Mouse (Mus musculus) midbrain, embryonic 11.5 days (tissue): ENCODE measurements around the gene Megf11. TPM values are rescaled to one million over a fixed set of nuclear protein-coding genes. Genes with fewer than 3 reads are reported as not detected.

Experiments used
- ATAC-seq: fragments of 200-750 bp; cut with Nextera tagmentation; 2 replicates; pipeline ENCODE4 v1.8.0; 2017; ENCODE audit warnings: moderate TSS enrichment, moderate library complexity; ENCODE audit not compliant: low FRiP score
- DNase-seq: peaks from one replicate; pipeline ENCODE4 v3.0.0; 2015; ENCODE audit warnings: low spot score; ENCODE audit errors: missing footprints
- H3K27ac ChIP-seq: fragments of 300-500 bp; sonication (generic); 2 replicates; pipeline ENCODE4 v1.5.1; 2014; ENCODE audit warnings: low read depth, low read length
- H3K27me3 ChIP-seq: fragments of 300-500 bp; sonication (generic); 2 replicates; pipeline ENCODE4 v1.6.1; 2014; ENCODE audit warnings: mild to moderate bottlenecking, low read length, moderate library complexity, mixed read lengths; ENCODE audit not compliant: control insufficient read depth, insufficient read depth
- H3K36me3 ChIP-seq: fragments of 300-500 bp; sonication (generic); 2 replicates; pipeline ENCODE4 v1.6.1; 2014; ENCODE audit warnings: mild to moderate bottlenecking, low read length, moderate library complexity, mixed read lengths; ENCODE audit not compliant: control insufficient read depth, insufficient read depth
- H3K4me1 ChIP-seq: fragments of 300-500 bp; sonication (generic); 2 replicates; pipeline ENCODE4 v1.6.1; 2014; ENCODE audit warnings: low read length; ENCODE audit not compliant: control insufficient read depth, insufficient read depth
- H3K4me2 ChIP-seq: fragments of 300-500 bp; sonication (generic); 2 replicates; pipeline ENCODE4 v1.6.1; 2014; ENCODE audit warnings: mild to moderate bottlenecking, moderate library complexity
- H3K4me3 ChIP-seq: fragments of 300-500 bp; sonication (generic); 2 replicates; pipeline ENCODE4 v1.5.1; 2014; ENCODE audit warnings: low read depth, low read length
- H3K9ac ChIP-seq: fragments of 300-500 bp; sonication (generic); 2 replicates; pipeline ENCODE4 v1.6.1; 2014; ENCODE audit warnings: low read length
- H3K9me3 ChIP-seq: fragments of 300-500 bp; sonication (generic); 2 replicates; pipeline ENCODE4 v1.6.1; 2016; ENCODE audit warnings: low read length; ENCODE audit not compliant: control insufficient read depth
- WGBS: fragments of 180-500 bp; shearing (Covaris S2); extraction: QIAGEN DNeasy Blood & Tissue Kit; methylation state at CpG from one replicate; pipeline ENCODE4 v1.1.7; 2014; 5-methylcytosine and 5-hydroxymethylcytosine counted together
- polyA plus RNA-seq: library from polyadenylated mRNA; unstranded; fragments of >200 nt; fragmentation: Nextera tagmentation; extraction: Ambion mirVana; gene quantifications from 2 replicates; pipeline ENCODE4 v1.2.1, GENCODE M21; 2014

Gene Megf11
- polyA plus RNA-seq, 1 experiment from 2014 or later: 3.1 TPM

DNA sequence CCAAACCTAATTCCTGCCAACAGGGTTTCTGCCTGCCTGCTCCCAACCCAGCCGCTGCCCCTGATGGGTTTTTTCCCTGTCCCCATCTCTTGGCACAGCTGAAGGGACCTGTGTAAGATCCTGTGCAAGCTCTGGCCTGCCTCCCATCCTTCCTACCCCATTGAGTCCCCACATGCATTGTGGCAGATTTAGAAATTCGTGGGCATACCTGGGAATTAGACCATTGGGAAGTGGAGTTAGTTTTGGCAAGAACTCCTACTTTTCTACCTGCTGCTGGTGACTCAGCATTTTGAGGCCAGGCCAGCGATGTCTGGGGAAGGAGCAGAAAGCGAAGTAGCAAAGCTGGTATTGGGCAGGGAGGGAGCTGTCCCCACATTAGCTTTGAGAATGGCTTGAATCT lies 102.0 kb downstream of the Megf11 start:
- no peak for ATAC-seq
- H3K4me3 ChIP-seq: no peak overlapping the region
- 65% methylated on average over 4 of the region's 4 CpGs for WGBS

GRCm38 (mm10) chr9:64494647-64495046 lies 109.2 kb downstream of the Megf11 start:
- no peak for DNase-seq
- H3K27ac ChIP-seq: no peak overlapping the region
- ATAC-seq: no peak

More for the DNA sequence above, 102.0 kb downstream of the Megf11 start:
- Histone ChIP-seq H3K27me3 (no peaks in the 10 kb centered on the region), H3K9ac (no peak overlapping the region), H3K9me3 (no peaks in the 10 kb centered on the region), H3K4me2 (no peak overlapping the region), H3K27ac (no peak overlapping the region), H3K4me1 (no peaks in the 10 kb centered on the region; the same call in 1 of the 2 replicates), H3K36me3 (no peaks in the 10 kb centered on the region)
- no peak for DNase-seq

DNA sequence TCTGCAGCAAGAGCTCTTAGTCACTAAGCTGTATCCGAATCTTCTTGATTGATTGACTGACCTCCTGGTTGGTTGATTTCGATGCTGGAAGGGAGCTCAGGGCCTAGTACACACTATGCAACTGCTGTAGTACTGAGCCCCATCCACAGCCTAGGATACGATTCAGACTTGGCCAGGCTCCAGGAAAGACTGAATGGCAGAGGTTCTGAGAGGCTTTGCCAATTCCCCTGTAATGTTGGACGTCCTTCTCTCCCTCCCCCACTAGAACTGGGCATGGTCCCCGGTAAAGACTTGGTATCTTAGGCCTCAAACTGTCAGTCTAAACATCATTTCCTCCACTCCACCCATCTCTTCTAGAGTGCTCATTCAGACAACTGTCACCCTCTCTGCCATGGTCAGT lies 113.5 kb downstream of the Megf11 start:
- Histone ChIP-seq H3K9ac (no peak overlapping the region), H3K4me1 (no peaks in the 10 kb centered on the region; the same call in 1 of the 2 replicates), H3K4me2 (no peak overlapping the region), H3K36me3 (no peaks in the 10 kb centered on the region), H3K4me3 (no peak overlapping the region), H3K27ac (no peak overlapping the region), H3K27me3 (no peaks in the 10 kb centered on the region), H3K9me3 (no peaks in the 10 kb centered on the region)
- ATAC-seq (no peak), DNase-seq (no peak)
- 87% methylated on average over 5 of the region's 5 CpGs for WGBS

More at GRCm38 (mm10) chr9:64494647-64495046, 109.2 kb downstream of the Megf11 start:
- no peaks in the 10 kb centered on the region for H3K4me1 ChIP-seq
- no peak overlapping the region for H3K4me3 ChIP-seq
- no peaks in the 10 kb centered on the region for H3K9me3 ChIP-seq
- 94% methylated on average over 6 of the region's 6 CpGs for WGBS
- no peak overlapping the region for H3K4me2 ChIP-seq
- H3K27me3 ChIP-seq: no peaks in the 10 kb centered on the region
- no peaks in the 10 kb centered on the region for H3K36me3 ChIP-seq
- no peak overlapping the region for H3K9ac ChIP-seq

DNA sequence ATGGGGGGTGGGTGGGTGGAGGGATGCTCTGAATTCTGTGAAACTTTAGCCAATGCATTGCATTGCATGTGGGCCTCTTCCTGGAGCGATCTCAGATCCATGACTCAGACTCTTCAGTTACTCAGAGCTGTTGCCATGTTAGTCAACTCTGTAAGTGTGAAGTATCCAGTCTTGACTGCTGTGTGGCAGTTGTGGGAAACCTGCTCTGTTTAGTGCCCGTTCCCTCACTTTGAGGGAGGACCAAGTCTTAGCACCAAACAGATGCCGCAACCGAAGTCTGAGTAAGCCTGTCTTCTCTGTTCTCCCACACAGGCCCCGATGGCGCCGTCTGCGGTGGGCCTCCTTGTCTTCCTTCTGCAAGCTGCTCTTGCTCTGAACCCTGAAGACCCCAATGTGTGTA lies 115.8 kb downstream of the Megf11 start:
- DNase-seq: no peak
- H3K27me3 ChIP-seq: no peaks in the 10 kb centered on the region
- 94% methylated on average over 8 of the region's 8 CpGs for WGBS
- no peaks in the 10 kb centered on the region for H3K36me3 ChIP-seq
- no peak for ATAC-seq
- no peaks in the 10 kb centered on the region for H3K9me3 ChIP-seq
- no peak overlapping the region for H3K4me2 ChIP-seq
- H3K4me3 ChIP-seq: no peak overlapping the region
- H3K27ac ChIP-seq: no peak overlapping the region
- no peak overlapping the region for H3K9ac ChIP-seq
- H3K4me1 ChIP-seq: no peaks in the 10 kb centered on the region; the same call in none of the 2 replicates

DNA sequence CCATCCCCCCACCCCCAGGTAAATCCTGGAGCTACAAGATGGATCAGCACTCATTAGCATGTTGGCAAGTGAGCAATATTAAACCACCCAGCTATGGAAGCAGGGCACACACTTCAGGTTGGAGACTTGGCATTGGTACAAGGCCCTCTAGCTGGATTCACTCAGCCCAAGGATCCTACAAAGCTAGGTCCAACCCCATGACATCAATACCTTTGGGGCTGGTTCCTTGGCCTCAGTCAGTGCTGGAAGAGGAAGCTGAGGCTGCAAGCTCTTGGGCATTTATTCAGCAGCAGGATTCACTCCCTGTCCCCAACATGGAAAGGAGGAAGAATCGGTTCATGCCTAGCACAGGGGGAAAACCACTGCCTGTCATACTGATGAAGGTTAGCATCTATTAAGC lies 118.6 kb downstream of the Megf11 start:
- no peaks in the 10 kb centered on the region for H3K9me3 ChIP-seq
- ATAC-seq: no peak
- no peak overlapping the region for H3K4me3 ChIP-seq
- H3K4me2 ChIP-seq: no peak overlapping the region
- no peaks in the 10 kb centered on the region for H3K27me3 ChIP-seq
- no peaks in the 10 kb centered on the region for H3K36me3 ChIP-seq
- H3K4me1 ChIP-seq: no peaks in the 10 kb centered on the region; the same call in none of the 2 replicates
- WGBS: 89% methylated on average over 1 of the region's 1 CpGs
- no peak overlapping the region for H3K27ac ChIP-seq
- no peak overlapping the region for H3K9ac ChIP-seq
- no peak for DNase-seq

DNA sequence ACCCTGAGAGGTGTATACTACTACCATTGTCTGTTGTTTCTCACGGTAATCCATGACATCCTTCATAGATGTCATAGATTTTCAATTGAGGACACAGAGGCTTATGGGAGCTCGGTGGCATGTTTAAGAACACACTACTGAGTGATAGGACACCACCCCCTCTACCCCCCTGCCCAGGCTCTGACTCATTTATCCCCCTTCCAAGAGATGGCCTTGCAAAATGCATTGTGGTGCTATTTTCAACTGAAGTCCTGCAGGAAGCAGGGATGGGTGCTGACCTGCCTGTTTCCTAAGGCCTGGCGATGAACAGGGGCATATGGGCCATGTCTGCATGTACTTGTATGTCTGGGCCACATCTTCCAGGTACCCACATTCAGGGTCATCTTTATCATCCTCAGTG lies 119.0 kb downstream of the Megf11 start:
- no peak overlapping the region for H3K27ac ChIP-seq
- 84% methylated on average over 3 of the region's 3 CpGs for WGBS

GRCm38 (mm10) chr9:64504921-64505320 lies 119.5 kb downstream of the Megf11 start:
- Histone ChIP-seq H3K36me3 (no peaks in the 10 kb centered on the region), H3K27me3 (no peaks in the 10 kb centered on the region), H3K27ac (no peak overlapping the region), H3K4me3 (no peak overlapping the region), H3K9ac (no peak overlapping the region), H3K4me2 (no peak overlapping the region), H3K9me3 (no peaks in the 10 kb centered on the region), H3K4me1 (no peaks in the 10 kb centered on the region; the same call in none of the 2 replicates)
- ATAC-seq (no peak), DNase-seq (peak; percentile 51)
- 79% methylated on average over 8 of the region's 8 CpGs for WGBS

More for the DNA sequence above, 119.0 kb downstream of the Megf11 start:
- ATAC-seq: no peak
- Histone ChIP-seq H3K4me3 (no peak overlapping the region), H3K27me3 (no peaks in the 10 kb centered on the region), H3K4me1 (no peaks in the 10 kb centered on the region; the same call in none of the 2 replicates), H3K9ac (no peak overlapping the region), H3K9me3 (no peaks in the 10 kb centered on the region), H3K4me2 (no peak overlapping the region), H3K36me3 (no peaks in the 10 kb centered on the region)
- no peak for DNase-seq

DNA sequence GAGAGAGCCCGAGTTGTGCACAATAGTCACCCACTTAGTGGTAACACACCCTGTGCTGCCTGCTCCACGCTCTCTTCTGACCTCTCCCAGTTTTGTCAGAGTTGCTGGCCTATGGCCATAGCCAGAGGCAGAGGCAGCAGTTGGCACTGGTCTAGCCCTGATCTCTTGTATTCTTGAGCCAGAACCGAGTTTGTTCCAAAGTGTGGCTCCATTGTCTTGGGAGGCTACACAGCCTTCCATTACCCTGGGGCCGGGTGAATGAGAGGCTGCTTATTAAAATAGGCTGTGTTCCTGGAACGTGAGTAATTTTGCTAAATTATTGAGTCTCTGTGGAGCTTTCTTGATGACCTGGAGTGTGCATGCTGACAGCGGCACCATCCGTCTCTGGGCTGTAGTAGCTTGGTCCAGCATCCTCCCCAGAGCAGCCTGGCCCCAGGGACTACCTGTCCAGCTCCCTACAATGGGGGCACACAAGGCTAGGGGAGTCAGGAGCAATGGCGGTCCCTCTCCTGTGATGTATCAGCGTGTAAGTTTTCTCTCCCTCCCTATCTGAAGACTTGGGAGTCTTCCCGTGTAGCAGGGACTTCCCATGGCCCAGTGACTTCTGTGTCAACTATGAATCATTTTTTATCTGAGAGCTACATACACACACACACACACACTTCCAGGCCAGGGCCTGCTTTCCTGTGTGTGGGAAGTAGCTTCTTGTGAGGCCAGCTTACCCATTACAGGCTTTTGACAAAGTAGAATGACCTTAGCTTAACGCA lies 121.2 kb downstream of the Megf11 start:
- H3K27me3 ChIP-seq: no peaks in the 10 kb centered on the region
- no peaks in the 10 kb centered on the region for H3K9me3 ChIP-seq
- DNase-seq (peak; percentile 69), ATAC-seq (no peak)
- 86% methylated on average over 11 of the region's 11 CpGs for WGBS
- H3K4me2 ChIP-seq: no peak overlapping the region
- H3K4me3 ChIP-seq: no peak overlapping the region
- H3K36me3 ChIP-seq: no peaks in the 10 kb centered on the region
- H3K27ac ChIP-seq: no peak overlapping the region
- H3K4me1 ChIP-seq: no peaks in the 10 kb centered on the region; the same call in none of the 2 replicates
- H3K9ac ChIP-seq: no peak overlapping the region

GRCm38 (mm10) chr9:64507207-64507517 lies 121.7 kb downstream of the Megf11 start:
- no peaks in the 10 kb centered on the region for H3K9me3 ChIP-seq
- no peak overlapping the region for H3K4me2 ChIP-seq
- DNase-seq (peak; percentile 59), ATAC-seq (no peak)
- no peak overlapping the region for H3K9ac ChIP-seq
- no peak overlapping the region for H3K4me3 ChIP-seq
- no peaks in the 10 kb centered on the region for H3K27me3 ChIP-seq
- H3K27ac ChIP-seq: no peak overlapping the region
- no peaks in the 10 kb centered on the region for H3K36me3 ChIP-seq
- no peaks in the 10 kb centered on the region; the same call in none of the 2 replicates for H3K4me1 ChIP-seq
- WGBS: 72% methylated on average over 6 of the region's 6 CpGs
